Mouse (Mus musculus) kidney, adult 9 months (tissue): Measurements from ENCODE around the gene Tnp1.

Experiments
- DNase-seq: peaks from one replicate; pipeline ENCODE4 v3.0.0; 2022

Tnp1 gene

DNA sequence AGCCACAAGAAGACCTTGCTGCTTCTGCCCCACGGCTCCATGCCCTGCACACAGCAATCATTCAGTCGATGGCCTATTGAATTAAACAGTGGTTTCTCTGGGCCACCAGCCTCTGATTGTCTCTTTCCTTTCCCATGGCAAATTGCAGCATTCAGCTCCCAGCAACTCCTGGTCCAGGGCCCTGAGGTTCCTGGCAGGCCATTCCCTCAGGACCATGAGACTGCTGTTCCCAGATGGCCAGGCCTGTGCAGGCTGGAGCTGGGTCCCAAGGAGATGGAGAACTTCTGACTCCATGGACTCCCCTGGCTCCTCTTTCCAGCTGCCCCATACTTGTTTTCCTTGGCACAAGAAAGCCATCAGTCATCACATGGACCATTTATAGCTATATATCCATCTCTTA lies 10.8 kb downstream of the Tnp1 start:
- DNase-seq = no peak

DNA sequence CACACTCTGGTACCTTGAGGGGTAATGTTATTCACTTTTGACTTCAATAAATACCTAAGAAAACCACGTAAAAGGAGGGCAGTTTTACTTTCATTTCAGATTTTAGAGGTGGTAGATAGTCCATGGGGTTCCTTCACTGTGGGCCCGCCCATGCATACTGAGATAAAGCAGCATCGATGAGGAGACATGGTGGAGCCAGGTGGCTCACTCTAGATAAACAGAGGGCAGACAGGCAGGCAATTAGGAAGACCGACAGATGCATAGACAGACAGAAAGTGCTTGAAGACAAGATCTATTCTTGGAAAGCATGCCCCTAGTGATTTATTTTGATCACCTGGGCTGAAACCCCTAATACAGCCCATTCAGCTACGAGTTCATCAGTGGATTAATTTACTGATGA lies 13.1 kb downstream of the Tnp1 start:
- DNase-seq = no peak

DNA sequence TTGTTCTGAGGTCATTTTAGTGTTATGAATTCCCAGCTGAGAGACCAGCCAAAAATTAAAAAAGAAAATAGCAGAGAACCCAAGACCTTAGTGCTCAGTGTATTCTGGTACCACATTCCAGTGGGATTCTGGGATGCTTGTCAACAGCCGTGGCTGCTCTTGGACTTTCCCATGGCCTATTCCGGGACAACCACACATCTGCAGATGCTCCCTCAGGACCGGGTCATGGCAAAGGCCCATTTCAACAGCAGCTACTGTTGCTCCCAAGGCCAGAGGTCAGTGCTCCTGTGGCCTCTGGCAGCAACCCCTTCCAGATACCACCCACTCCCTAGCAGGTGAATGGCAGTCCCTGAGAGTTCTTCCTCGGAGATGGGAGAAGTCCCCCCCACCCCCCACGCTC lies 13.7 kb downstream of the Tnp1 start:
- DNase-seq = no peak

DNA sequence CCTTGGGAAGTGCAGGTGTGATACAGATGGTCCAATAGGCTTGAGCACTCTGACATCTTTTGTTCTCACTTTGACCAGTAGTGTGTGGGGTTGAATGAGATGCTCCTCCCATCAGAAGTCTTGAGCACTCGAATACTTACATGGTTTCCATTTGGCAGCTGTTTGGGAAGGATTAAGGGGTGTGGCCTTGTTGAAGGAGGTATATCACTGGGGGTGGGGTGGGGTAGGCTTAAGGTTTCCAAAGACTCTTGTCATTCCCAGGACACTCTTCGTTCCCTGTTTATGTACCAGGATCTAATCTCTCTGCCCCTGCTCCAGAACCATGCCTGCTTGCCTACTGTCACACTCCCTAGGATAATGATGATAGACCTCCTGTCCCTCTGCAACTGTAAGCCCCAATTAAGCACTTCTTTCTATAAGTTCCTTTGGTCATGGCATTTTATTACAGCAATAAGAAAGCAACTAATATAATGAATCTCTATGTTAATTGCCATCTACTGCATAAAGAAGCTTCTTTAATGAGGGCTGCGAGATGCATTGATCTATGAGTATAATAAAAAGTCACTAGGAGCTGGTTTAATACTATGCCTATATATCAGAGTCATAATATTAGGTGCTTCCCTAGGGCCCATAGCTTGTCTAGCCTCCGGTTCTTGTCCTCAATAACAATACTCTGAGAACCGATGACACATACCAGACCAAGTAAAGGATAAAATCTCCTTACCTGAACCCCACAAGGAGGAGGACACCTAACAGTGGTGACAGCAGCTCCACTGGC lies 20.8 kb downstream of the Tnp1 start:
- DNase-seq = no peak

DNA sequence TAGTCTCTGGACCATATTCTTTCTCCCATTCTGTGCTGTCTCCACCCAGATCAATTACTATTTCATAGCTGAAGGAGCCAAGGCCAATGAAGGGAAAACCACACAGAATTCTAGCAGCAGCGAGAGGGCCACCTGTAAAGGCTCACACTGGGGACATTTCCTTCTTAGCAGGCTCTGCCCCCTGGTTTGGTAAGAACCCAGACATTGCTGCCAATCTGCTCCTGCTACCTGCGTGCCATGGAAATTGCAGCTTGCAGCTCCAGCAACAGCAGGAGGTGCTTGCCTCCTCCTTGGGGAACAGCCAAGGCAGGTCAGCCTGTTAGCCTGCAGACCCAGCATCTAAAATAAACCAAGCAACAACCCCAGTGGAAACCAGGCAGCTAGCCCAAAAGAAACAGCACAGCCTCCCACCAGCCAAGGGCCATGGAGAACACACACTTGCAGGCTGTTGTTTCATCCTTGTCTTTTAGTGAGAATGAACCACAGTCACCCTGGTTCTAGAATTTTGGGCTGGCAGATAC lies 22.7 kb downstream of the Tnp1 start:
- no peak for DNase-seq

DNA sequence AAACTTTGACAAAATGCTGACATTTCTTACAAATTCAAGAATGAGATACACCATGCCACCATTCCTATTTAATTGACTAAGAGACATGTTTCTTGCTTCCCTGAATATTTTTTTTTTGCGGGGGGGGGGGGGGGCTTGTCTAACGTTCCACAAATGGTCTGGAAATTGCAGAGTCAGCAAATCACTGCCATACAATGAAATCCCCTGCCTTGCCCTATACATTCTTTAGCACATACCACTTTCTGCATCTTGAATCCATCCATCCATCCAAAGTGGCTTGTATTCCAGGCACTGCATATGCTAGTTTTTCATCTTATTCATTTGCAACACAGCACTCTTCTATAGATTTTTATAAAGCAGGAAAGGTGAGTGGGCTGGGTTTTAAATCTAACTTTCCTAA lies 23.5 kb downstream of the Tnp1 start:
- DNase-seq = no peak

DNA sequence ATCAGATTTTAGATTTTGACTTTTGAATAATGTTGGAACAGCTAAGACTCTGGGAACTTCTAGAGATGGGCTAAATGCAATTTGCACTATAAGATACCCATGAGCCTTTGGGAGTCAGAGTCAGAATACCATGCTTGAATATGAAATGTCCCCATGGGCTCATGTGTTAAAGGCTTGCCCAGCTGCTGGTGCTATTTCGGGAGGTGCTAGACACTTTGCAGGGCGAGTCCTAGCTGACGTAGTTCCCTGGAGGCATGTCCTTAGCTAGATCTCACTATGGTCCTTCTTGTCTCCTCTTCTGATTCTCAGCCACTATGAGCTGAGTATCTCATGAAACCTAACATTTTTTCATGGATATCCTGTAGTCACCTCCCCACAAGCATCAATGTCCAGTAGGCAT lies 26.8 kb downstream of the Tnp1 start:
- no peak for DNase-seq

DNA sequence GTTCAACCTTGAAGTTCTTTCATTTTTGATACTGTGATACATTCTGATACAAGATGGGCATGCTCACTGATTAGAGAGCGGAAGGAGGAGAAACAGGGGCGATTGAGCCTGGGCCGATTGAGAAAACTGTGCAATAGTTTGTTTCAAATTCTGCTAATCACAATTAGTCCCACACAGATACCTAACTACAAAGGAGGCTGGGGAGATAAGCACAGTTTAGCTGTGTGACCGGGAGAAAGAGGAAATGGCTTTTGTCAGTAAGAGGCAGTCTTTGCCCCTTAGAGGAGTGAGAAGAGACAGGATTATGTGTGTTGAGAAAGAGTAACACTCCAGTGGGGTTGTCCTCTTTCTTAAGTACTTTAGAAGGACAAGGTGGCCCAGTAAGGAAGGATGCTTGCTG lies 29.0 kb downstream of the Tnp1 start:
- no peak for DNase-seq

DNA sequence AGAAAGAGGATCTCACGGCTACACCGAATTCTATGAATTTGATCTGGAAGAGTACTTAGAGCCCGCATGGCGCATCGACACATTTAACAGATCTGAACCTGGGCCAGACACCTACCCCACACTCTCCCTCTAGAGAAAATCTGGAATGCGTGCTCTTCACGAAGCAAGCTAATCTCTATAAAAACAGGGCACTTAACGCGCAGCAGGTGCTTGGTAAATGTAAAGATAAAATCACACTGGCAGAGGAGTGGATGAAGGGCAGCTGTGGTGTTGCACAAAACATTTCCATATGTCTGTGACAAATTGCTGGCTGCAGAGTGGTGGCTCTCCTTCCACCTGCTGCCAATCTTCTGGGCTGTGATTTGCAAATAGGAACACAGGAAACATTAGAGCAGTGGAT lies 36.8 kb downstream of the Tnp1 start:
- DNase-seq = no peak

DNA sequence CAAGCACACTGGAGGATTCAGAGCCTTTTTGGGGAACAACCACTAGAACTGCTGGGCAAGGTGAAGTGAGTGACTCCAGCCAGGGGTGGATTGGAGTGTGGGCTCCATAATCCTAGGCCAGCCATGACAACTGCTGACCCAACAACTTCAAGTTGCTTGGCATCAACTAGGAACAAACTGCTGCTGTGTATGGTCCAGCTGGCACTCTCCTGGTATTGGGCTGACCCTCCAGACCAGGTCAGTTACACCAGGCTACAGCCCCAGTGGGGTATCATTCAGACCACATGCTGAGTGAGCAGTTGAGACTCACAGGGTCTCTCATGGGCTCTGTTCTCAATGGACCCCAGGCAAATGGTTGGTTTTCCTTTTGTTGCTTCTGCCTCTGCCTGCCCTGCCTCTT lies 41.5 kb downstream of the Tnp1 start:
- DNase-seq = no peak

DNA sequence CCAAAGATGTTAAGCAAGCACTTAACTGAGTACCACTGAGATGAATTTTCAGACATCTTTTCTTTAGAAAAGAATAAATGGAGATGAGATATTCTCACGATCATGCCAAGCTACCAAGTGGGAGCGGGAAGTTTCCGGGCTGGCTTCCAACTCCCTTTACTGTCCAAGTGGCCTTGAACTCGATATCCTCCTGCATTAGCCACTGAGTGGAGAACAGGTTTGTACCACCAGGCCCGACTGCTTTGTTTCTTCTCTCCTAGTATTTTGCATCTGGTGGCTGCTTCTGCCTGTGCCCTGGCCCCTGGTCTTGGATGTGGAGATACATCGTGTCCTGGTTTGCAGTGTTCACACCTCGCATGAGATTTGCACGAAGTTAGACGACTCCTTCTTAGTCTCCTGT lies 45.2 kb downstream of the Tnp1 start:
- no peak for DNase-seq

DNA sequence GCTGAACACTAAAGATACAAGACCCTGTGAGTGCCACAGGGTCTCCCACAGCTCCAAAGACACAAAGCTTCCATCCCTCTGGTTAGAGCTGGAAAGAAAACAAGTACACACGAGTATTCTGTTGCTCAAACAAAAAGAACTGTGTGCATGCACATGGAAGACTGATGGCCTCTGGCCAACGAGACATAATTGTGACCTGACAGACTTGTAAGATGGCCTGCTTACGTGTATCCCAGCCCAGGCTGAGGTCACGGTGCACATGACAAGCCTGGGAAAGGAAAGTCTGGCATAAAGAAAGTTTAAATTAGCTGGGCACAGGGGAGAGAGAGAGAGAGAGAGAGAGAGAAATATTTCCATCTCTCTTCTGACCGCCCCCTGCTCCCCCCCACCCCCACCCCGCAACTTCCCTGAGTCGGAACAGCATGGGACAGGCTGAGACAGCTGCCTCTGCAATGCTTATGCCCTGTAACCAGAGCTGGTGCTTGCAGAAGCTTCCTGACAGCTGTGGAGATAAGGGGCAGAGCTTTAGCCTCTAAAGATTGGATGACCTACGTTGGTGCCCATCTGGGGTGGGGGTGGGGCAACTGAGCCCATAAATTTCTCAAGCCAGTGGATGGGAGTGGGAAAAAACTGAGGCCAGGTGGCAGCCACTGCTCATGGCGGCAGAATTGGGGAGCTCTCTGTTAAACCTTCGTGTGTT lies 46.4 kb downstream of the Tnp1 start:
- no peak for DNase-seq

DNA sequence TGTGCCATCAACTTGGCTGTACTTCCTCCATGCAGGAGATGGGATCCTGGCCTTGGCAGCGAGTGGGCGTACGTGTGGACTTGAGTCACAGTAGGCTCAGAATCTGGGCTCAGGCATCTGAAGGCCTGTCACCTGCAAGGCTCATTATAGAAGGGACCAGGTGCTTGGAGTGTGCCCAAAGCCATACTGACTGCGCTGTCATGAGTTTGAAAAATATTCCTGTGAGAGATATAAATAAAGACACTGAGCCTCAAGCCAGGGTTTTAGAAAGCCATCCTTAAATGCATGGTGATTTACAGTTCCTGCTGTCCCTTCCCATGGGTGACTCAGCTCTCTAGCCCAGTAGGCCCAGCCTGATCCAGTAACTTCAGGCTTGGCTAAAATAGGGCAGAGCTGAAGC lies 49.3 kb downstream of the Tnp1 start:
- no peak for DNase-seq
